Mouse (Mus musculus) mouse trophoblast stem cell (cell line): ENCODE results near the gene Zfp536.

Experiments
- in situ Hi-C, 2 experiments: fragments of 300-500 bp; cut with MseI, MboI; formaldehyde crosslinking; loops; 2 replicates in 1 of 2; 3 replicates in 1 of 2; pipeline ENCODE4 v1.15.1; 2025

The Zfp536 gene

DNA sequence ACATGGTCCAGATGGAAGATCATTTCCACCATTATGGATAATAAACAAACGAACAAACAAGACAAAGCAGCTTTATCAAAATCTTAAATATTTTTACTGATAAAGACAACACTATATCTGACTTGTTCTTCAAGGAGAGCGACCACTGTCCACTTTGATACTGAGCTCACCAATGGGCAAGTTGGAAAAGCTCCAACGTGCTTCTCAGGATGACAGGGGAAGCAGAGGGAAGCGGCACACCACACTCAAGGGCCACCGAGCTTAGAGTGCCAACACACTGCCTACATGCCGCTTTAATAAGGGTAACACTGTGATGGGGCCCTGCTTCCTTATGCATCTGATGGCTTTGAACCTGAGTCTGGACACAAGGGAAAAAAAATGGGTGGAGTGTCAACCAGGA lies 214.1 kb downstream of the Zfp536 start:
- in situ Hi-C loops = no loop called here

- in situ Hi-C loops = no loop called here
Observed at GRCm38 (mm10) chr7:37556811-37557210, 216.6 kb downstream of the Zfp536 start.

DNA sequence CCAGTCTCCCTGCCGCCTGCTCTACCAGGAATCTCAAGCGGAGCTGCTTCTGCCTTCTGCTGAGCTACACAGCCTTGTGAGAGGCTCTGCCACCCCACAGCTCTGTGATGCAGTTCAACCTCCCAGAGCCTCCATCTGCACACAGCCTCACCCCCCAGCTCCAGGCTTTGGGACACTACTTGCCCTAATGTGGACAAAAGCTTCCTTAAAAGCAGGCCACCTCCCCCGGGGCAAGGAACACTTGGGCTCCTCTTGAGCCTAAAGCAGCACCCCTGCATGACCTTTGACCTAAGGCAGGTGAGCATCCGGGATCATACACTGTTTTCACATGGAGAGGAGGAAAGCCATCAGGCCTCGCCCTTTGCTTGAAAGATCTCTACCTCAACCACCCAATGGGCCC lies 219.0 kb downstream of the Zfp536 start:
- in situ Hi-C loops = no loop called here

DNA sequence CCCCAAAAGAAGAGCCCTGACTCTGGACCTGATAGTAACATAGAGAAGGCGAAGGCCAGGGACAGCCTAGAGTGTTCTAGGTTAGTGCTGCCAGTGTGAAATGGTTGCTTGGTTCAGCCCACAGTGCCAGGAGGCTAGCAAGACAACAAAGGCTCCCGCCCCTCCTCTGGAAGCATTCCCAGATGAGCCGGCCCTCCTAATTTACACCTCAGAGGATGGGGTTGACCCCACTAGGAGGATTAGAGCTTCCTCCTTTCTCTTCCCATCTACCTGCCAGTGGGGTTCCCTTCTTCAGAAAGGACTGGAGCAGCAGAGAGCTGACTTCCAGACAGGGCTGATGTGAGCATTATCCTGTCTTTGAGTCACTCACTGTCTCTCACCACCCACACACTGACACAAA lies 219.8 kb downstream of the Zfp536 start:
- in situ Hi-C loops = no loop called here

DNA sequence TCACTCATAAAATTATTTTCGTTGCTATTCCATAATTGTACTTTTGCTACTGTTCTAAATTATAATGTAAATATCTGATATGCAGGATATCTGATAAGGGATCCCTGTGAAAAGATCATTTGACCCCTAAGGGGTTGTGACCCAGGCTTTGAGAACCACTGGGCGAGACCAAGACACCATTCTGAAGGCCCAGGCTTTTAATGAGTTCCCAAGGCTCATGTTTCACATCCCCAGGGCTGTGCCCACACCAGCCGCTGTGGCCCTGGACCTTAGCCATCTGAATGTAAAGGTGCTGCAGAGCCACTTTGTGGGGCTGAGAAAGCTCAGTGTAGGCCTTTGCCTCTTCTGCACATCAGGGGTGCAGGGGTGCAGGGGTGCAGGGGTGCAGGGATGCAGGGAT lies 221.1 kb downstream of the Zfp536 start:
- in situ Hi-C loops = no loop called here

GRCm38 (mm10) chr7:37548805-37549204 lies 224.6 kb downstream of the Zfp536 start:
- in situ Hi-C loops = no loop called here

- in situ Hi-C loops = no loop called here
Observed at GRCm38 (mm10) chr7:37544011-37544410, 229.4 kb downstream of the Zfp536 start.

DNA sequence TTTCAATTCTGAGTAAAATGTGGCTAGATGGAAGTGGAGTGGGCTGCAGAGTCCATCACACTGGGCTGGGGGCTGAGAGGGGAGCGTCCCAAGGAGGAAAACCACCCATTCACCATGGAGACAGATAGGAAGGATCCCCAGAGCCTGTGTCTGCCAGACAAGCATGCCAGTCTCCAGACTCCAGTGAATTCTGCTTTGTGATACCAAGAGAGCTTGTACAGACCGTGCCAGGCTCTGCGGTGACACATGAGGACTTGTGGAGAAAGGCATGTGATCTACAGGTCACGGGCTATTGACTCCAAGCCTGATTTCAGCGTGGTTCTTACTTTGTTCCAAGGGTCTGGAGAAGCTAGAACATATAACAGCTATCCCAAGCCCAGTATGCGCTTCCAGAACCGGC lies 230.5 kb downstream of the Zfp536 start:
- in situ Hi-C loops = no loop called here

GRCm38 (mm10) chr7:37531166-37531565 lies 242.3 kb downstream of the Zfp536 start:
- in situ Hi-C loops = no loop called here

- in situ Hi-C loops = no loop called here
Observed at GRCm38 (mm10) chr7:37528311-37528710, 245.1 kb downstream of the Zfp536 start.

DNA sequence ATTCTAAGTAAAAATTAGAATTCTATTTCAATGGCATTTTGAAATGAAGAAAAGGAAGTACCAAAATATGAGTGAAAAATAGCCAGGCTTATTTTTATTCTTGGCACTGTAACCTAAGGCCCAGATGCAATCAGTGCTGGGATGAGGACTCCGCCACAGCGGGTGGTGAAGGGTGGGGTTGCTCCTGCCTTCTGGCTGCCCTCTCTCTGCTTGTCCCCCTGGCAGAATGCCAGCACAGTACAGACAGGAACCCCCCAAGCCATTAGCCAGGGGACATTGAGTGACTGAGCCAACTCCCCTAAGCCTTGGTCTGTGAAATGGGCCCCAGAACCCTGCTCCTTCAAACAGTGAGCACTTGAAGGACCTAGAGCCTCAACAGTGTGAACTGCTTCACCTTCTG lies 245.6 kb downstream of the Zfp536 start:
- in situ Hi-C loops = no loop called here

DNA sequence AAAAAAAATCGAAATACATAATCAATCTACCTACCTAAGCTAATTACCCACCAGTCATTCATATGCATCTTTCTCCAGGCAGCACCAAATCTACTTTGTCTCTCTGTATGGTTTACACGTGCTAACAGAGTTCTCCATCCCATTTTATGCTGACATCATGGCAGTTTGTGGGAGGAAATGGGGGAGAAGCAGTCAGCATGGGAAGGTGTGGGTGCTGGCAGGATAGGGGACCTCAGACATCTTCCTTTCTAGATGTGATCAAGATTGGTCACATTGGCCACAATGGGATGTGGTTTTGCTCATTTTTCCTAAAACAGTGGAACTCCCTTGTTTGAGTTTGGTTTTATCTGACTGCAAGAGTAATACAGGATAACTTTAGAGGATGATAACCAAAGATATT lies 252.0 kb downstream of the Zfp536 start:
- in situ Hi-C loops = no loop called here

- in situ Hi-C loops = no loop called here
Observed at GRCm38 (mm10) chr7:37510933-37511675, 262.3 kb downstream of the Zfp536 start.

GRCm38 (mm10) chr7:37509700-37510099 lies 263.7 kb downstream of the Zfp536 start:
- in situ Hi-C loops = no loop called here

- in situ Hi-C loops = no loop called here
Observed at GRCm38 (mm10) chr7:37505548-37505947, 267.9 kb downstream of the Zfp536 start.

DNA sequence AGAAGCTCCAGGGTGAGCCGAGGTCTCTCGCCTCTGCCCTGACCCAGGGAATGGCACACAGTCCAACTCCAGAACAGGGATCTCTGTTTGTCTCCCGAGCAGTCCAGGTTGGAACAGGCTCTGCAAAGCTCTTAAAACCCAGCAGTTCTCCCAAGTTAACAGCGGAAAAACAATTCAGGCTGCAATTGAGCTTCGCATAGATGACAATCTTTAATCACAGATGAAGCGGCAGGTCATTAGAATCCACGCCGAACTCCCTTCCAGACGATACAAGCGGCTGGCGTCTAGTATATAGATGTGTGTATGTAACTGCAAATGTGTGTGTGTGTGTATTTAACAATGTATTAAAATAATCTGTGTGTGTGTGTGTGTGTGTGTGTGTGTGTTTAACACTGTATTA lies 268.3 kb downstream of the Zfp536 start:
- in situ Hi-C loops = no loop called here

DNA sequence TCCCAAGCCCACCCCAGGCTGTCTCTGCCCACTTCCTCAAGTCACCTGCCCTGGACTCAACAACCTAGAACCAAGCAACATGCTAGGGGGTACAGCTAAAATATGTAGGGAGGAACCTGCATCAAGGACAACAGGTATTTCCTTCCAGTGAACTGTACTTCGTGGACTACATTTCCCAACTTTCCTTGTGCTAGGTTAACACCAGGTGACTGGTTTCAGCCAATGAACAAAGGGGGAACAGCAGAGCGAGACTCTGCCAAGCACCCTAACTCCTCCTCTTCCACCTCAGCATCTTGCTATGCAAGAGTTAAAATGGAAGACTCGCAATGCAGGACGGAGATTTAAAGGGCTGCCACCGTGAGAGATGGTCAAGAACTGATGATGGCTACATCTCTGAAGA lies 274.6 kb downstream of the Zfp536 start:
- in situ Hi-C loops = no loop called here

GRCm38 (mm10) chr7:37496491-37496890 lies 276.9 kb downstream of the Zfp536 start:
- in situ Hi-C loops = no loop called here

- in situ Hi-C loops = no loop called here
Observed at GRCm38 (mm10) chr7:37490312-37490711, 283.1 kb downstream of the Zfp536 start.

DNA sequence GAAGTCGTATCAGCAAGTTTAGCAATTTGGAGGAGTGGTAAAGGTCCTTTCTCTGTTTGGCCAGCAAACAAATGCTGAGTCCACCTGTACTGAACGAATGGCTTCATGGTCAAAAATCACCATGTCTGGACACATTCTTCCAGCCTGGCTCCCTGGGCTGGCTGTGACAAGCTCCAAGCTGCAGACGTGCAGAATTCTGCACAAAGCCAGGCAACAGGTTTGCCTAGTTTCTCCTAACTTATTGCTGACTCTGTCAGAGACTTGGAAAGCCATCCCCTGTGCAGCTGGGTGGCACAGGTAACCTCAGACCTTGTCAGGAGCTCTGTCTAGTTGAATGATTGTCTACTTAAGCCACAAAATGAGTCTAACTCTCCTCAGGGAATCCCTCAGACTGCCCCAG lies 288.5 kb downstream of the Zfp536 start:
- in situ Hi-C loops = no loop called here

DNA sequence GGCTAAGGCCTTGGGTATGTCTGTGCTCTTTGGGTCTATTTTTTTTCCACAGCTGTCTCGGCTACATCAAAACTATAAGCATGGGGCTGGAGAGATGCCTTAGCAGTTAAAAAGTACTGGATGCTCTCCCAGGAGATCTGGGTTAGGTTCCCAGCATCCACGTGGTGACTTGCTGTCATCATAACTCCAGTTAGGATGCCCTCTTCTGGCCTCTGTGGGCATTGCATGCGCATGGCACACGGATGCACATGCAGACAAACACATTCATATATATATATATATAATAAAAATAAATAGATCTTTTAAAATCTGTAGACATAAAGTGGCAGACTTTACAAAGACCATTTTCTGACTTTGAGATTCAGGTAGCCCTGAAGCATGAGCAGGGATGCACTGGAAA lies 290.9 kb downstream of the Zfp536 start:
- in situ Hi-C loops = no loop called here

- in situ Hi-C loops = no loop called here
Observed at GRCm38 (mm10) chr7:37481165-37481564, 292.3 kb downstream of the Zfp536 start.

DNA sequence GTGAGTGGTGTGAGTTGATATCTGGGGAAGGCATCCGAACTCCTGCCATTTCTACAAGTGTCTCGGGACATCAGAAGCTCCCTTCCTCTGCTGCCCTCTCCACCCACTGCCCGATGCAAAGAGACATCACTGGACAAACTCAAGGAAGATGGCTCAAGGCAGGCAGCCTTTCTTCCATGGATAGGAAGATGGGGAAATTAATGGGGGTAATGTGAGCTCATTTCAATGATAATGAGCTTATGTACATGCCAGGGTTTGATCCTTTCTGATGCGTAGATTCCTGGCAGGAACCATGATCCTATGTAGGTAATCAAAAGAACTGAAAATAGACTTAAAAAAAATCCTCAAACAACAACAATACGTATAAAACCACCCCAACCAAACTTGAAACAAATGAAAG lies 296.1 kb downstream of the Zfp536 start:
- in situ Hi-C loops = no loop called here

GRCm38 (mm10) chr7:37475485-37475884 lies 298.0 kb downstream of the Zfp536 start:
- in situ Hi-C loops = no loop called here
